Mouse (Mus musculus) hindbrain, postnatal 0 days (tissue): ENCODE data around the gene D17H6S53E. TPM values are rescaled to one million over a fixed set of nuclear protein-coding genes. Genes with fewer than 3 reads are reported as not detected.

Experiments used
- ATAC-seq: fragments of 200-750 bp; cut with Nextera tagmentation; 2 replicates; pipeline ENCODE4 v1.8.0; 2017; ENCODE audit warnings: mild to moderate bottlenecking, moderate TSS enrichment, moderate library complexity
- DNase-seq: peaks from one replicate; pipeline ENCODE4 v3.0.0-alpha.2; 2015; ENCODE audit warnings: low spot score
- H3K27ac ChIP-seq: fragments of 300-500 bp; sonication (generic); 2 replicates; pipeline ENCODE4 v1.5.1; 2014; ENCODE audit warnings: mild to moderate bottlenecking
- H3K27me3 ChIP-seq: fragments of 300-500 bp; sonication (generic); 2 replicates; pipeline ENCODE4 v1.6.1; 2014; ENCODE audit warnings: low read length, mixed read lengths; ENCODE audit not compliant: insufficient read depth
- H3K36me3 ChIP-seq: fragments of 300-500 bp; sonication (generic); 2 replicates; pipeline ENCODE4 v1.6.1; 2014; ENCODE audit warnings: low read length, mixed read lengths; ENCODE audit not compliant: insufficient read depth
- H3K4me1 ChIP-seq: fragments of 300-500 bp; sonication (generic); 2 replicates; pipeline ENCODE4 v1.6.1; 2014; ENCODE audit warnings: antibody characterized with exemption, low read length, mixed read lengths; ENCODE audit not compliant: insufficient read depth
- H3K4me2 ChIP-seq: fragments of 300-500 bp; sonication (generic); 2 replicates; pipeline ENCODE4 v1.6.1; 2014; ENCODE audit warnings: low read depth, mild to moderate bottlenecking, low read length, moderate library complexity, mixed read lengths
- H3K4me3 ChIP-seq: fragments of 300-500 bp; sonication (generic); 2 replicates; pipeline ENCODE4 v1.5.1; 2014; ENCODE audit warnings: low read length
- H3K9ac ChIP-seq: fragments of 300-500 bp; sonication (generic); replicated peaks from 2 replicates; pipeline ENCODE4 v1.6.1; 2014; ENCODE audit warnings: mild to moderate bottlenecking, low read length, moderate library complexity, mixed read lengths
- H3K9me3 ChIP-seq: fragments of 300-500 bp; sonication (generic); 2 replicates; pipeline ENCODE4 v1.6.1; 2016; ENCODE audit warnings: low read length, mixed read lengths
- CTCF ChIP-seq: IDR thresholded peaks from 2 replicates; pipeline ENCODE4 v1.5.1; 2016; ENCODE audit warnings: antibody characterized with exemption, control low read depth, low read depth
- WGBS: fragments of 180-500 bp; shearing (Covaris S2); extraction: QIAGEN DNeasy Blood & Tissue Kit; methylation state at CpG from one replicate; pipeline ENCODE4 v1.1.7; 2014; 5-methylcytosine and 5-hydroxymethylcytosine counted together
- polyA plus RNA-seq: library from polyadenylated mRNA; unstranded; fragments of >200 nt; fragmentation: Nextera tagmentation; extraction: Ambion mirVana; gene quantifications from 2 replicates; pipeline ENCODE4 v1.2.1, GENCODE M21; 2015
- total RNA-seq: library from RNA; depleted of rRNA; stranded (reverse); fragments of >200 nt; gene quantifications from 2 replicates; pipeline ENCODE4 v1.2.3, GENCODE M21; 2014

D17H6S53E gene
- total and polyA plus RNA-seq, 2 experiments from 2014 or later: 9.4 to 14.0 TPM

DNA sequence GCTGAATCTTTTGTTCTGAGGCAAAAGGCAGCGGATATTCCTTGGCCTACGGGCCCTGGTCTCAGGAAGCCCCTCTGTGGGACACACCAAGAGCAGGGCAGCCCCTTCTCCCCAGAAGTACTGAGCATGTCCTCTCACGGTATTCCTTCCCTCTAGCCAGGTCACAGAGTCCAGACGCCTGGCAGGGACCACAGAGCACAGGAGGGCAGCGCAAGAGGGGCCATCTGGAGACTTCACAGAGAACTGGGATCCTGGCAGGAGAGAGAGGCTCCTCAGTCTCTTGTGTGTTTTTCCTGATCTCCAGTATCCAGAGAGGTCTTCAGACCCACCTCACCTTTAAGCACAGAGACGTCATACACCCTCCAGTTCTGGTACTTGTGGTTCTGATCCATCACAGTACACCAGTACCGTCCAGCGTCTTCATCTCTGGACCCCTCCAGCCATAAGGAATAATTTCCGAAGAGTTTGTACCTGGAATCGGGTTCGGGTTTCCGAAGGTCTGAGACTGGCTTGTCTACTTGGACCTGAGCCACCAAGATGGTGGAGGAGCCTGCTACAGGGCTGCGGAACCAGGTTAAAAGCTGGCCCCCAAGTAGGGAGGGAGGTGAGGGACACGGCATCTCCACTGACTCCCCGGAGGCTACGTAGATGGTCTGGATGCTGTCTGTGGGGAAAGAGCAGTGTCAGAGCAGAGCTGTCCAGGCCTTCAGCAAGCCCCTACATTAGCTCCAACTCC lies 43.2 kb upstream of the D17H6S53E start:
- WGBS: 87% methylated on average over 16 of the region's 16 CpGs
- H3K4me3 ChIP-seq: no peak overlapping the region
- H3K27me3 ChIP-seq: no peaks in the 10 kb centered on the region
- no peak for DNase-seq
- H3K4me1 ChIP-seq: no peaks in the 10 kb centered on the region
- H3K27ac ChIP-seq: no peak overlapping the region
- H3K4me2 ChIP-seq: no peak overlapping the region
- no peaks in the 10 kb centered on the region for H3K9me3 ChIP-seq
- ATAC-seq: no peak
- H3K36me3 ChIP-seq: no peaks in the 10 kb centered on the region
- no peak for TF ChIP-seq CTCF
- H3K9ac ChIP-seq: no peak overlapping the region

DNA sequence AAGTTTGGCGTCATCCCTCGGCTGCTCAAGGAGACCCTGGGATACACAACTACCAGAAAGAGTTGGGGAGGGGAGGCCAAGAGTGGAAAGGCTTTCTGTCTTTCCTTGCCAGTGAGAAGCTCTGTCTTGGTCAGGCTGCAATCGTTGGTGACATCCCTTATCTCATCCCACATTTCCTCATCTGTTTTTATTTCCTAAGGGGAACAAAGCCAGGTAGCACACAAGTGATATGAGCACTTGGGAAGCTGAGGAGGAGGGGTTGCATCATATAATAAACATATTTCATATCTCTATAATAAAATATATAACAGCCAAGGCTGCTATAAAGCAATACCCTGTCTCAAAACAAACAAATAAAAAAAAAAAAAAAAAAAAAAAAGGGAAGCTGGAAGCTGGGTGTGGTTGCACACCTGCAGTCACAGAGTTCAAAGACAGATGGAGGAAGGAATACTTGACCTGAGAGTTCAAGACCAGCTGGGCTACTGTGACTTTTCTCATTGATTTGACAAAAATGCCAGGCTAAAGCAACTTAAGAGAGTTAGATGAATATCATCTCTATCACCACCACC lies 42.2 kb upstream of the D17H6S53E start:
- Histone ChIP-seq H3K9ac (no peak overlapping the region), H3K27ac (no peak overlapping the region), H3K9me3 (no peaks in the 10 kb centered on the region), H3K27me3 (no peaks in the 10 kb centered on the region), H3K4me1 (no peaks in the 10 kb centered on the region), H3K4me2 (no peak overlapping the region), H3K36me3 (no peaks in the 10 kb centered on the region), H3K4me3 (no peak overlapping the region)
- no peak for TF ChIP-seq CTCF
- WGBS: 78% methylated on average over 3 of the region's 3 CpGs
- DNase-seq: no peak
- no peak for ATAC-seq

DNA sequence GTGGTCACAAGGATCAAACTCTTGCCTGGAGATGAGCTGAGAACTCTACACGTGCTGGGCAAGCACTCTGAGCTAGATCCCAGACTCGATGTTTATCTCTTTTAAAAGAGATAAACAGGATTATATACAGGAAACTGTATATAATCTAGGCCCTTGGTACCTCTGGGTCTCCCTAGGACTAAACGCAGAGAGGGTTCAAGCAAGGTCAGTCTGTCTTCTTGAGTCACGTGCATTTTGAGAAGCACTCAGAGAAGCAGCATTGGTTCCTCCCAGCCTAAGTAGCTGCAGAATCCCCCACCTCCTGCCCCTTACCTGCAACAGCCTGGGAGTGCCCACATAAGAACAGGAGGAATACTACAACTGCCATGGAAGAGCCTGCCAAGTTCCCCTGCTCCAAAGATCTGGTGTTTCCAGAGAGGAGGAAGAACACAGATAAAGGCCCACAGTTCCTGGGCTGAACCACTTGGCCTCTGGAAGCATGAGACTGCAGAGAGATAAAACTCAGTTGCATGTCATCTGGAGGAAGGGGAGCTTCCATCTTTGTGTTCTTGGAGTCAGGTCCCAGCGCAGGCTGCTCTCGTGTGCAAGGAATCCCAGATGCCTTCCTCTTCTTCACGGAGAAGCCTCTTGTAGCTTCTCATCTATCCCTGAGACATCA lies 40.8 kb upstream of the D17H6S53E start, which contains the start of gene Ly6g6f:
TSS of gene Ly6g6f (minus strand) at position 403 of the 658 bp plus-strand sequence.
- ATAC-seq (no peak), DNase-seq (no peak)
- Histone ChIP-seq H3K9me3 (no peaks in the 10 kb centered on the region), H3K36me3 (no peaks in the 10 kb centered on the region), H3K9ac (no peak within 1 kb of the TSS; the same call in 1 of the 2 replicates), H3K4me3 (no peak within 1 kb of the TSS), H3K4me1 (peaks cover 5% of the 10 kb centered on the region), H3K27ac (no peak within 1 kb of the TSS), H3K27me3 (no peaks in the 10 kb centered on the region), H3K4me2 (no peak within 1 kb of the TSS)
- 74% methylated on average over 7 of the region's 7 CpGs for WGBS
- TF ChIP-seq CTCF: no peak

DNA sequence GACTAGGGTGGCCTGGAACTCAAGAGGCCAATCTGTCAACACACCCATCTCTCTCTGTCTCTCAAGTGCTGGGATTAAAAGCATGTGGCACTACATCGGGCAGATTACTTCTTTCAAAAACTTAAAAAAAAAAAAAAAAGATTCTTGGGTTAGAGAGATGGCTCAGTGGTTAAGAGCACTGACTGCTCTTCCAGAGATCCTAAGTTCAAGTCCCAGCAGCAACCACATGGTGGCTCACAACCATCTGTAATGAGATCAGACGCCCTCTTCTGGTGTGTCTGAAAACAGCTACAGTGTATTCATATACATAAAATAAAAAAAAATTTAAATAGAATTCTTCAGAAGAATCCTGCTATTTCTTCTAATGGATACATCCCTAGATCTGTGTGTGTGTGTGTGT lies 38.0 kb upstream of the D17H6S53E start:
- Histone ChIP-seq H3K4me3 (no peak overlapping the region), H3K9ac (no peak overlapping the region), H3K4me2 (no peak overlapping the region), H3K36me3 (peaks cover 11% of the 10 kb centered on the region; the same call in 1 of the 2 replicates), H3K4me1 (peaks cover 11% of the 10 kb centered on the region), H3K27ac (no peak overlapping the region), H3K27me3 (no peaks in the 10 kb centered on the region), H3K9me3 (no peaks in the 10 kb centered on the region)
- TF ChIP-seq CTCF: peak; percentile 55
- WGBS: 48% methylated on average over 2 of the region's 2 CpGs
- DNase-seq: no peak
- no peak for ATAC-seq

DNA sequence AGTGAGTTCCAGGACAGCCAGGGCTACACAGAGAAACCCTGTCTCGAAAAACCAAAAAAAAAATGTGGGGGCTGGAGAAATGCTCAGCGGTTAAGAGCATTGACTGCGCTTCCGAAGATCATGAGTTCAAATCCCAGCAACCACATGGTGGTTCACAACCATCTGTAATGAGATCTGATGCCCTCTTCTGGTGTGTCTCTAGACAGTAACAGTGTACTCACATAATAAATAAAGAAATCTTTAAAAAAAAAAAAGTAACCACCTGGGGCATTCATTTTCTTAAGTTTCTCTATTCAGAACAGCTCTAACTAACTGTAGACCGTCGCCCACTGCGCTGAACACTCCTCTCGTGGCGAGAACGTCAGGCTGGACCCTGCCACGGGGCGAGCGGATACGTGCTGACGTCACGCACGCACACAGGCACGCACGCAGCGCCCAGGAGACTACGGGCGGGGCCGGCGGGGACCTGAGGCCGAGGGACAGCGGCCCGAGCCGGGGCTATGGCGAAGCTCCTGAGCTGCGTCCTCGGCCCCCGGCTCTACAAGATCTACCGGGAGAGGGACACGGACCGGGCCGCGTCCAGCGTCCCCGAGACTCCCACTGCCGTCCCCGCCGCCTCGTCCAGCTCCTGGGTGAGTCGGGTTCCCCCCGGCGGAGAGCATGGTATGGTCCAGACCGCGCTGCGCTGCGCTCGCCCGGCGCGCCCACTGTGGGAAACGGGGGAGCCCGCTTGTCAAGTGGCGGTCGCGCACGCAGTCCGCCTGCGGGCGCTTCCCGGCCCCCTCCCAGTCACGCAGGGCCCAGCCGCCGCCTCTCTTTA lies 37.1 kb upstream of the D17H6S53E start, which contains the start of gene Abhd16a:
TSS of gene Abhd16a (plus strand) at position 439 of the 820 bp plus-strand sequence.
- WGBS: 3% methylated on average over 62 of the region's 67 CpGs
- Histone ChIP-seq H3K36me3 (peaks cover 18% of the 10 kb centered on the region; the same call in 1 of the 2 replicates), H3K9ac (peak within 1 kb of the TSS; percentile 86), H3K27ac (peak within 1 kb of the TSS; percentile 98), H3K4me1 (peaks cover 11% of the 10 kb centered on the region), H3K27me3 (no peaks in the 10 kb centered on the region), H3K4me2 (peak within 1 kb of the TSS; percentile 68), H3K4me3 (peak within 1 kb of the TSS; percentile 68), H3K9me3 (no peaks in the 10 kb centered on the region)
- DNase-seq: peak; percentile 97
- peak; percentile 30; the same call in 1 of the 2 replicates for TF ChIP-seq CTCF
- ATAC-seq: peak; percentile 98
